Mouse (Mus musculus): ENCODE measurements around the gene Frmd4b.

GRCm38 (mm10) chr6:97473672-97474071 lies 143.7 kb downstream of the Frmd4b start:
- TF ChIP-seq ZNF384 (IDR thresholded peaks at IDR 0.05; ENCODE audit: low read depth, low read length), result no peak
- TF ChIP-seq MAFK (IDR thresholded peaks at IDR 0.05; ENCODE audit: insufficient read depth, low read depth, low read length), result no peak
- no peak for TF ChIP-seq HCFC1 (IDR thresholded peaks at IDR 0.05; ENCODE audit: borderline replicate concordance, insufficient read depth, low read length)
